Mouse (Mus musculus) frontal cortex, adult 2 months (tissue): ENCODE data around the gene Foxn3. TPM values are rescaled to one million over a fixed set of nuclear protein-coding genes. Genes with fewer than 3 reads are reported as not detected.

Experiments used
- DNase-seq, 2 experiments: peaks; one replicate each; pipeline ENCODE4 v3.0.0; 2022; ENCODE audit warnings: low spot score in 1 of 2; ENCODE audit errors: extremely low spot score in 1 of 2
- polyA plus RNA-seq: library from polyadenylated mRNA; depleted of rRNA; stranded (reverse); fragments of >200 nt; gene quantifications from 2 replicates; pipeline ENCODE4 v1.2.3, GENCODE M21; 2012

The Foxn3 gene
- polyA plus RNA-seq, 1 experiment, result 23.6 TPM

GRCm38 (mm10) chr12:99306536-99307204 is 256.7 kb downstream of the Foxn3 start:
- DNase-seq, result no peak

GRCm38 (mm10) chr12:99305784-99306535 is 257.4 kb downstream of the Foxn3 start:
- DNase-seq, result no peak

DNA sequence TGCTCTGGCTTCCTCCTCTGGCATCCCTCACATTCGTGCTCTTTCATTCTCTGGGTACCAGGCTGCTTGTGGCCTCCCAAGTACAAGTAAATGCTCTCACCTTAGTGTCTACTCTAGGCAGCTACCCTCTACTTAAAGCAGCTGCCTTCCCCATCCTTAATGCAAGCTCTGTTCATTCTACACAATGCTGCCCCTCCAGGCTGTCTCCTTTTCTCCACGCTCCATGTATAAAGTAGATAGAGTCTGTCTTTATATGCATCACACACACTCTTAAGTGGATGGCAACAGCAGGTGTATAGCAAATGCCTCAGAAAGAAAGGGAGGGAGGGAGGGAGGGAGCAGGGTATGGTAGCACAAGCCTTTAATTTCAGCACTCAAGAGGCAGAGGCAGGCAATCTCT is 258.1 kb downstream of the Foxn3 start:
- DNase-seq, result no peak

DNA sequence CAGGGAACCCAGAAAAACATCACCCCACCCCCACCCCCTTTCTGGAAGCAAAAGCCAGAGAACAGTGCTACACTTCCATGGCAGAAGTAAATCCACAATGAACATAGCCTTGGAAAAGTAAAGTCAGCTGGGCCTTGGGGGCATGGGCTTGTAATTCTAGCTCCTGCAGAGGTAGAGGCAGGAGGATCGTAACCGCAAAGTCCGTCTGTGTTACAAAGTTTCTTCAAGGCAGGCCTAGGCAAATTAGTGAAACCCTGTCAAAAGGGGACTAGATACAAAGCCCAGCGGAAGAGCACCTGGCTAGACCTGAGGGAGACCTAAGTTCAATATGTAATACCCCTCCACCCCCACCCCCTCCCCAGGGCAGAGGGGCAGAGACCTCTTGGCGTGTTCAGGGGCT is 259.3 kb downstream of the Foxn3 start:
- no peak for DNase-seq

- DNase-seq, result no peak
These were observed 259.8 kb downstream of the Foxn3 start for GRCm38 (mm10) chr12:99303581-99303980.

- no peak for DNase-seq
These were observed 263.5 kb downstream of the Foxn3 start for GRCm38 (mm10) chr12:99299900-99300299.

DNA sequence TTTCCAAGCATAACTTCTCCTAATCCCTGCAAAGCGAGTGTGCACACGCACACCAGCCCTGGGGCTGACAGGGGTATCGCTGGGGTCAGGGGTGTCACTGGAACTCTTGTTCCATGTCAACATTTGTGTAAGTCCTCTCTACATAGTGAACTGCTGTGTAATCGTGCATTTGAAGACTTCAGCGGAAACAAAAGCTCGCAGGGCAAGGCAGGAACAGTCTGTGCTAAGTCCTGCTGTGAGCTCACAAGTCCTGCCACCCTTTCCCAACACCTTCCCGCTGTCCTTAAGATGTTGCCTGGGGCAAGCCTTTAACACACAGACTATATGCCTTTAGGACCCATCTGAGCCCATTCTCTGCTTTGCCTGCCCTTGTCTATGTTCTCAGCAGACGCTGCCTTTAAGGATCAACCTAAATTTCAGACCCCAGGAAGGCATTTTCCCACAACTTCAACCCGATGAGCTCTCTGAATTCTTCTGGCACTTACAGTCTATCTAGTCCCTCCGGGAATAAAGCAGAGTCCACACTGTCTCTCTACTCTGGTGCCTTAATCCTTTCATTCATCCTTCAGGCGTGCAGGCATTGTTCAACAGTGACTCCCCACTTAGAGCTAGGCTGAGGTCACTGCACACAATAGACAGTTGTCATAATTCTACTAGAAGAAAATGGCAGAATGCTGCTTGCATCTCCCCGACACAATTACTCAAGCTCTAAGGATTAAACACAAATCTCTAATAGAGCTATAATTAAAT is 264.4 kb downstream of the Foxn3 start:
- no peak for DNase-seq

DNA sequence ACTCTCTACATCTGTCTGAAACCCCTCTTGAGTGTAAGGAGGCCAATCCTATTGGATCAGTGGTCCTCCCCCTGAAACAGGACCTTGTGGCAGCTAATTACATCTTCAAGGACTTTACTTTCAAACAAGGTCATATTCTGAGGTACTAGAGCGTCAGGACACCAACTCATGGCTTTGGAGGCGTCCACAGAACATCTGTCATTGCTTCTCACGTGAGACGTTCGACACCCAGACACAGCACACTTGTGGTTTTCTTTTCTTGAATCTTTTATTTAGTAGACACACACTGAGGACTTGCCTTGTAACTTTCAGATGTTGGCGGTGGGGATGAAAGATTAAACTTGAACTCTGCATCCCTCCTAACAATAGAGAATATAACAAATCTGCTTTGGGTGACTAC is 265.1 kb downstream of the Foxn3 start:
- DNase-seq, result no peak

DNA sequence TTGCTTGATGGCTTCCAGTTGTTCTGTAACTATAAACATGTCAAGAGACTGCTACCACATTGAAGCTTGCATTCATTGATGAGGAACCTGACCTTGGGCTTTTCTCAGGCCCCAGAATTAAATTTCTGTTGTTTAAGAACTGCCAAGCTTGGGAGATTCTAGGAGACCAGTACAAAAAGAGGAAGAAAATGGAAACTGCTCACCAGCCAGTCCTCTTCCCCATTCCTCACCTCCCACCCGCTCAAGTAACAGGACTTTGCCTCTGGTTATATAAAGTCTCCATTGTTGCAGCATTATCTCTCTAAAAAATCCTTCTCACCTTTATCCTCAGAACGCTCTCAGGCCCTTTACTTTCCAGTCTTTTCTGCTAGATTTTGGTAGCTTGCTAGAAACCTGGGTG is 265.6 kb downstream of the Foxn3 start:
- no peak for DNase-seq

GRCm38 (mm10) chr12:99293532-99293931 is 269.9 kb downstream of the Foxn3 start:
- DNase-seq, result no peak

- DNase-seq, result no peak
These were observed 271.2 kb downstream of the Foxn3 start for GRCm38 (mm10) chr12:99292152-99292551.

DNA sequence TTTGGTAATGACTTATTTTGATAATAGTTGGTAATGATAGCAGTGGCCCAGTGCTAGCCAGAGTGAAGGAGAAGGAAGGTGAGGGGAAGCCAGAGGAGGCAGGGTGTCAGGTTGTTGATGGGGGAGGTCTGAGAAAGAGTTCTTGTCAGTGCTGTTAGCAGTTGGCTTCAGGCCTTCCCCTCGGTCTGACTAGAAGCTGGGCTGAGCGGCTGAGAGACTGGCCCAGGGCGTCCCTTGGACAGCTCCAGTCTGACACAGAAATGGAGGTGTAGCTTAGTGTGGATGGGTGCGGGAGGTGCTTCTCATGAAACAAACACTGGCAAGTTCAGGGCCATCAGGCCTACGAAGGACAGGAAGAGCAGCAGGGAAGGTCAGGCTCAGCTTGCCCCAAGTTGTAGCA is 276.3 kb downstream of the Foxn3 start:
- DNase-seq, result no peak

GRCm38 (mm10) chr12:99286662-99287061 is 276.7 kb downstream of the Foxn3 start:
- DNase-seq, result no peak

GRCm38 (mm10) chr12:99285656-99286055 is 277.7 kb downstream of the Foxn3 start:
- no peak for DNase-seq

DNA sequence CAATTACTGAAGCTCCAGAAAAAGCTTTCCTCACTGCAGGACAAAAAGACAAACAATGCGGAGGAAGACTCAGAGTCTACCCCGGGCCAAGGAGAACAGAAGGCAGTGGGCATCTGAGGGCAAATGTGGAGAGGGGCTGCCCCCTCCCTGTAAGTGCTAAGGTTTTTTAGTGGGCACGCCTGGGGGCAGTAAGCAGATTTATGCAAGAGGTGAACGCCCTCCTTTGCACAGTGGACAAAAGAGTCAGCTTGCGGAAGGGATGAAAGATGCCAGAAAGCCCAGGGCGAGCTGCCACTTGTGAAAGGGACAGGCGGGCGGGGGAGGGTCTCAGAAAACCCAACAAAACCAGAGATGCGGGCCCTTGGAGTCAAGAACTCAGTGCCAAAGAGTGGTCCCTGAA is 278.2 kb downstream of the Foxn3 start:
- no peak for DNase-seq

GRCm38 (mm10) chr12:99284419-99285069 is 278.8 kb downstream of the Foxn3 start:
- DNase-seq, result no peak

GRCm38 (mm10) chr12:99280826-99281225 is 282.6 kb downstream of the Foxn3 start:
- no peak for DNase-seq

DNA sequence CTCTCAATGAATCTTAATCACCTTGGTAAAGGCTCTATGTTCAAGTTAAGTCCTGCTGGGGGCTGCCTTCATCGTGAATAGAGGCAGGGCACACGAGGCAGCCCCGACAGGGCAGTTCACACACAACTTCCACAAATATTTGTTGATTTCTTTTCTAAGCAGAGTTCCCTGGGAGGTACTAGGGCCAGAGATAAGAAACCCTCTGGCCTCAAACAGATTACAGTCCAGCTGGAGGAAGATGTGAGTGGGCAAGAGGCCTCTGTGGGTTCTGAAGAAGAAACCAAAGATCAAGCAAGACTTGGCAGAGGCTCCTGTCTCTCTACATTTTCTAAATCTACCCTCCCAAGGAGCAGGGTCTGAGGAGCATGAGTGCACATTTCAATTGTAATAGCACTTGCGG is 283.1 kb downstream of the Foxn3 start:
- DNase-seq, result no peak

DNA sequence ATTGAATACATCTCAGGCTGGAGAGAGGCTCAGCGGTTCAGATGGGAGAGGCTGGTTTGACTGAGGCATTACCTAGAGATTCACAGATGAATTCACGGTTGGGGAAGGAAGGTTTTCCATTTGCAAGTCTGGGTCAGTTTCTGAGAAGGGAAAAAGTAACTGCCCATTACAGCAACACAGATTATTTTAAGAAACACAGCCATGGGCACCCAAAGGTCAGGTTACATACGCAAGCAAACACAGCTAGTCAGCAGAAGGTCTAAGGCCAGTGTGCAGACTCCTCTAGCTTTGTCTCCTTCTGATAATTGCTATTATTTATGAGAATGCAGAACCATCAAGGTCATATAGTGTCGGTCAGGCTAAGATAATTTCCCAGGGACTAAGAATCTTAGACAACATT is 284.0 kb downstream of the Foxn3 start:
- DNase-seq, result no peak

- DNase-seq, result no peak
These were observed 288.8 kb downstream of the Foxn3 start for GRCm38 (mm10) chr12:99274589-99274988.

DNA sequence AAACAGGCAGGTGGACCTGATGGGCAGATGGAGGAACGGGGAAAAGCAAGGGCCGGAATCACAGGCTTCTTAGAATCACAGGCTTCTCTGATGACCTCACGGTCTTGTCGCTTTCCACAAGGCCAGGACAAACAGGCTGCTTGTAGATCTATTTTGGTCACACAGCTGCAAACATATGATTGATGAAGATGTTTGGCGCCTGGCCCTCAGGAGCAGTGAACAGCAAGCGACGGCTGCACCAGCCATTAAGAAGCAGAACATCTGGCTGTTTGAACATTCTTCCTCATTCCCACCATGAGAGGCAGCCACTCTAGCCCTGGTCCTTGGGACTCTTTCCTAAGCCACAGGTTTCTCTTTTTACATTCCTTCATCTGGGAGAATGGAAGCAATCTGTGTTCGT is 294.0 kb downstream of the Foxn3 start:
- DNase-seq, result no peak
